Mouse (Mus musculus): ENCODE measurements around the gene Stx11.

The Stx11 gene

GRCm38 (mm10) chr10:12964151-12965075, at the start of gene Stx11:
Stx11 (minus strand) TSS chr10:12964298.
- peak; percentile 89 for DNase-seq (ENCODE audit: low read depth, low spot score)

GRCm38 (mm10) chr10:13008737-13009121, 44.6 kb upstream of the Stx11 start:
- DNase-seq (ENCODE audit: low read depth, low spot score), result no peak

GRCm38 (mm10) chr10:13007876-13008736, 44.0 kb upstream of the Stx11 start:
- DNase-seq (ENCODE audit: low read depth, low spot score), result peak; percentile 97

- no peak for DNase-seq (ENCODE audit: low read depth, low spot score)
These were observed 40.9 kb upstream of the Stx11 start, which contains the start of gene Sf3b5 for GRCm38 (mm10) chr10:13005043-13005442. Sf3b5 (plus strand) TSS chr10:13005343.

- DNase-seq (ENCODE audit: low read depth, low spot score), result peak; percentile 85
These were observed 32.8 kb upstream of the Stx11 start for GRCm38 (mm10) chr10:12996736-12997477.

GRCm38 (mm10) chr10:12993411-12994039, 29.4 kb upstream of the Stx11 start:
- DNase-seq (ENCODE audit: low read depth, low spot score), result peak; percentile 36

GRCm38 (mm10) chr10:12991953-12992352, 27.9 kb upstream of the Stx11 start:
- no peak for DNase-seq (ENCODE audit: low read depth, low spot score)

- DNase-seq (ENCODE audit: low read depth, low spot score), result no peak
These were observed 22.8 kb upstream of the Stx11 start for GRCm38 (mm10) chr10:12986943-12987342.

- DNase-seq (ENCODE audit: low read depth, low spot score), result no peak
These were observed 22.4 kb upstream of the Stx11 start for GRCm38 (mm10) chr10:12986485-12986884.

- DNase-seq (ENCODE audit: low read depth, low spot score), result peak; percentile 53
These were observed 20.9 kb upstream of the Stx11 start for GRCm38 (mm10) chr10:12985028-12985427.

- DNase-seq (ENCODE audit: low read depth, low spot score), result no peak
These were observed 19.4 kb upstream of the Stx11 start for GRCm38 (mm10) chr10:12983516-12983915.

GRCm38 (mm10) chr10:12981071-12981470, 17.0 kb upstream of the Stx11 start:
- DNase-seq (ENCODE audit: low read depth, low spot score), result peak; percentile 53

- peak; percentile 62 for DNase-seq (ENCODE audit: low read depth, low spot score)
These were observed 13.7 kb upstream of the Stx11 start for GRCm38 (mm10) chr10:12977787-12978212.

GRCm38 (mm10) chr10:12976552-12976951, 12.5 kb upstream of the Stx11 start:
- DNase-seq (ENCODE audit: low read depth, low spot score), result peak; percentile 15

GRCm38 (mm10) chr10:12975957-12976356, 11.9 kb upstream of the Stx11 start:
- DNase-seq (ENCODE audit: low read depth, low spot score), result no peak

- DNase-seq (ENCODE audit: low read depth, low spot score), result no peak
These were observed 11.4 kb upstream of the Stx11 start for GRCm38 (mm10) chr10:12975461-12975860.

GRCm38 (mm10) chr10:12974572-12974971, 10.5 kb upstream of the Stx11 start:
- DNase-seq (ENCODE audit: low read depth, low spot score), result peak; percentile 69

- DNase-seq (ENCODE audit: low read depth, low spot score), result no peak
These were observed 1.6 kb upstream of the Stx11 start for GRCm38 (mm10) chr10:12965669-12966180.

GRCm38 (mm10) chr10:12963362-12964147, 543 bp downstream of the Stx11 start:
- peak; percentile 84 for DNase-seq (ENCODE audit: low read depth, low spot score)

GRCm38 (mm10) chr10:12962238-12962637, 1.9 kb downstream of the Stx11 start:
- DNase-seq (ENCODE audit: low read depth, low spot score), result no peak

Data from CD4-positive helper T cell, adult 2 months (primary cell).